Comparison of ENCODE assay signal across 8 mouse cellular contexts in the genomic region with DNA sequence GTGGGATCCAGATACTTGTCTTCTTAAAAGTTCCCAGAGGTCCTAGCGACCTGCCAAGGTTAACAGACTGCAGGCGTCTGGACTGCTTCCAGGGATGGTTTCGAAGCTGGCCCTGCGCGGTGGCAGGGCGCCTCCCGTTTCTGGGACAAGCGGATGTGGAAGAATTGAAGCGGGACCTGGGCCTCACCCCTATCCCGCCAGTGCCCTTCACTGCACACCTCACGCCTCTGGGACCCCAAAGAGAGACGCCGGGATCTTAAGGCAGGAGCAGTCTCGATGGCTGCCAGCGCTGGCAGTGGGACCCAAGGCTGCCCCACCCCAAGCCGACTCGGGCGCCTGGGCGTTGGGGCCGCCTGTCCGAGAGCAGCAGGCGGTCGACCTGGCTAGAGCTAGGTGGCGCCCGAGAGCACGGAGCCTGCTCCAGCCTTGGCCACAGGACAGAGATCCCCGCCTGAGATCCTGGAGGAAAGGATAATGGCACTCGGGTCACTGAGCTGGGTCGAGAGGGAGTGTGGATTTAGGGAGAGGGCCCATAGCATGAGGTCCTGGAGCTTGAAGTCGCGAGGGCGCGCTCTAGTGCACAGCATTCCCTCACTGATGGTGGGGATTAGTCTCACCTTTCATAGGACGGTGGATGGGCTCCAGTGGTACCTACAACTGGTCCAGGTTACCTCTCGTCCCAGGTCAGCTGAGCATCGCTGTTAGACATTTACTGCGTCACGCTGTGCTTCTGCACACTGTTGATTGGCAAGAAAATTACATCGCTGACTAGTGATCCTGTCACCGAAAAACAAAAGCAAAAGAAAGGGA. TPM values are rescaled to one million over a fixed set of nuclear protein-coding genes. Genes with fewer than 3 reads are reported as not detected.
A peak's percentile ranks its signal among the peaks of the same experiment; 100 is the strongest.
DNase-seq lines count a peak whose midpoint lies in the region; ATAC-seq and TF ChIP-seq lines count a peak whose summit lies in the region.

No protein-coding gene starts in this region.

- ATAC-seq in hindbrain, postnatal 0 days: peak; percentile 86
- ATAC-seq in megakaryocyte-erythroid progenitor cell, adult 5-6 weeks (replicated peaks; ENCODE audit: low FRiP score, low TSS enrichment, poor library complexity, severe bottlenecking): peak; percentile 97

- WGBS in hindbrain, postnatal 0 days: 9% methylated on average over 40 of the region's 40 CpGs

- TF ChIP-seq CTCF in hindbrain, postnatal 0 days (IDR thresholded peaks at IDR 0.05; ENCODE audit: low read depth): peak; percentile 86

- H3K4me2 ChIP-seq in hindbrain, postnatal 0 days (ENCODE audit: low read depth, low read length): peak overlapping the region; percentile 78

- no peaks in the 10 kb centered on the region for H3K36me3 ChIP-seq in hindbrain, postnatal 0 days (ENCODE audit: insufficient read depth, low read length)

- peak overlapping the region; percentile 51 for H3K9ac ChIP-seq in hindbrain, postnatal 0 days (replicated peaks; ENCODE audit: low read length)

- H3K4me1 ChIP-seq in hindbrain, postnatal 0 days (ENCODE audit: insufficient read depth, low read length): peaks cover 10% of the 10 kb centered on the region; the same call in 1 of the 2 replicates

- peak; percentile 95 for DNase-seq in ZHBTc4 (ENCODE audit: low read depth, low spot score)
- DNase-seq in cerebellum, postnatal 4 days (ENCODE audit: low spot score in 2 of 2): peak; percentile 54 to 78
- DNase-seq in gastrocnemius, postnatal 10 days: peak; percentile 92
- peak; percentile 84 for DNase-seq in hindbrain, postnatal 0 days (ENCODE audit: low spot score)
- peak; percentile 41 to 50 for DNase-seq in left cerebral cortex, adult 8-10 months (ENCODE audit: low spot score in 2 of 2)
- DNase-seq in right cerebral cortex, postnatal 14 days: peak; percentile 75
- peak; percentile 74 to 83 for DNase-seq in urinary bladder, postnatal 36 days (ENCODE audit: low spot score in 2 of 2)

- H3K4me3 ChIP-seq in hindbrain, postnatal 0 days (ENCODE audit: low read length): peak overlapping the region; percentile 35

- no peak overlapping the region for H3K27ac ChIP-seq in hindbrain, postnatal 0 days

- H3K9me3 ChIP-seq in hindbrain, postnatal 0 days (ENCODE audit: low read length): no peaks in the 10 kb centered on the region

- H3K27me3 ChIP-seq in hindbrain, postnatal 0 days (ENCODE audit: insufficient read depth, low read length): no peaks in the 10 kb centered on the region

RNA-seq across cellular contexts. Expression of a gene that starts 54.3 kb away (rescaled TPM):
- total RNA-seq in gastrocnemius, postnatal 10 days (2021): 10 to 100 TPM; 39.3 to 47.6 TPM
- total RNA-seq in hindbrain, postnatal 0 days (2014; rRNA removed): 59.4 and 61.6 TPM in 2 replicates
- 28.3 and 29.8 TPM in 2 replicates for polyA plus RNA-seq in hindbrain, postnatal 0 days (2015; fragmentation: Nextera tagmentation; extraction: Ambion mirVana)
- 10 to 100 TPM; 73.3 to 76.9 (median 74.6) TPM for total RNA-seq in left cerebral cortex, adult 8-10 months (2022)
- total RNA-seq in megakaryocyte-erythroid progenitor cell, adult 5-6 weeks (2014; fragmentation: Nextera tagmentation): 39.7 and 41.0 TPM in 2 replicates
- total RNA-seq in megakaryocyte-erythroid progenitor cell, adult 5-6 weeks (2017): 10.2 and 14.4 TPM in 2 replicates
